Mouse (Mus musculus) olfactory bulb, adult 2 months (tissue): ENCODE data around the gene Asb4. TPM values are rescaled to one million over a fixed set of nuclear protein-coding genes. Genes with fewer than 3 reads are reported as not detected.
"Not testable (repeated sequence)": the region's sequence is repeated elsewhere in the genome, so short reads cannot be mapped to it uniquely, and the experiment has no call there.

ENCODE experiments used
- H3K27ac ChIP-seq: fragments of 200-500 bp; 2 replicates; pipeline ENCODE4 v1.5.1; 2012; ENCODE audit warnings: low read depth, low read length; ENCODE audit not compliant: insufficient read depth
- H3K4me1 ChIP-seq: fragments of 200-500 bp; 2 replicates; pipeline ENCODE4 v1.6.1; 2012; ENCODE audit warnings: low read length; ENCODE audit not compliant: control insufficient read depth, insufficient read depth
- H3K4me3 ChIP-seq: fragments of 200-500 bp; 2 replicates; pipeline ENCODE4 v1.5.1; 2012; ENCODE audit warnings: mild to moderate bottlenecking, low read depth, low read length, moderate library complexity; ENCODE audit not compliant: insufficient read depth
- CTCF ChIP-seq: fragments of 200-500 bp; IDR thresholded peaks from 2 replicates; pipeline ENCODE4 v1.5.1; 2012; ENCODE audit warnings: low read depth, mild to moderate bottlenecking, low read length, moderate library complexity; ENCODE audit not compliant: insufficient read depth
- POLR2A ChIP-seq: fragments of 200-500 bp; IDR thresholded peaks from 2 replicates; pipeline ENCODE4 v1.6.1; 2012; ENCODE audit warnings: mild to moderate bottlenecking, low read depth, low read length, moderate library complexity; ENCODE audit not compliant: insufficient read depth
- WGBS: fragments of 180-500 bp; shearing (Covaris S2); methylation state at CpG from one replicate; pipeline ENCODE4 v1.1.7; 2018; 5-methylcytosine and 5-hydroxymethylcytosine counted together
- polyA plus RNA-seq: library from polyadenylated mRNA; stranded (reverse); fragments of >200 nt; gene quantifications from 2 replicates; pipeline ENCODE4 v1.2.4, GENCODE M21; 2012; ENCODE audit warnings: low replicate concordance; ENCODE audit not compliant: missing spikeins, insufficient read depth, insufficient read length

Gene Asb4
- not detected in 2 replicates for polyA plus RNA-seq

- no peak within 1 kb of the TSS for H3K4me3 ChIP-seq
These were observed at the start of gene Asb4 for GRCm38 (mm10) chr6:5383336-5384177. TSS of gene Asb4 (plus strand) at chr6:5383386.

DNA sequence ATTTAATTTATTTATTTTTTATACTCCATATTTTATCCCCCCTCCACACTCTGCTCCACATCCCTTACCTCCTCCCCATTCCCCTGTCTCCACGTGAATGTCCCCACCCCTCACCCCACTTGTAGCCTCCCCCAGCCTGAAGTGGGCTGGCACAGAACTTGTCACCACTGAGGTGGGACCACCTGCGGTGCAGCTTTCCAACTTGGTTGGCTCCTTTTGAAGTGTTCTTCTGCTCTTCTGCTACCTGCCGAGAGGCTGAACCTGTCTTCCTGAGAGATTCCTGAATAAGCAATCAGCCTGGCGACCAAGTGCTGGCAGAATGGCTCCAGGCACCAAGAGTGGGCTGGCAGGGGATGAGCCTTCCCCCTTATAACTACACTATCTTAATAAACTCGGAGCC lies 49.2 kb upstream of the Asb4 start:
- 67% methylated on average over 5 of the region's 5 CpGs for WGBS
- Histone ChIP-seq H3K4me3 (no peak overlapping the region), H3K4me1 (no peaks in the 10 kb centered on the region), H3K27ac (no peak overlapping the region)
- TF ChIP-seq POLR2A, result no peak
- TF ChIP-seq CTCF, result no peak

More at GRCm38 (mm10) chr6:5383336-5384177, at the start of gene Asb4:
- TF ChIP-seq CTCF, result no peak
- TF ChIP-seq POLR2A, result no peak
- WGBS, result 16% methylated on average over 19 of the region's 19 CpGs
- Histone ChIP-seq H3K4me1 (peaks cover 6% of the 10 kb centered on the region), H3K27ac (no peak within 1 kb of the TSS)

GRCm38 (mm10) chr6:5336016-5336415 lies 47.2 kb upstream of the Asb4 start:
- H3K27ac ChIP-seq, H3K4me3 ChIP-seq, H3K4me1 ChIP-seq: not testable (repeated sequence)

- not testable (repeated sequence) for H3K27ac ChIP-seq, H3K4me1 ChIP-seq, H3K4me3 ChIP-seq
- 90% methylated on average over 4 of the region's 4 CpGs for WGBS
These were observed 44.4 kb upstream of the Asb4 start for GRCm38 (mm10) chr6:5338781-5339180.

DNA sequence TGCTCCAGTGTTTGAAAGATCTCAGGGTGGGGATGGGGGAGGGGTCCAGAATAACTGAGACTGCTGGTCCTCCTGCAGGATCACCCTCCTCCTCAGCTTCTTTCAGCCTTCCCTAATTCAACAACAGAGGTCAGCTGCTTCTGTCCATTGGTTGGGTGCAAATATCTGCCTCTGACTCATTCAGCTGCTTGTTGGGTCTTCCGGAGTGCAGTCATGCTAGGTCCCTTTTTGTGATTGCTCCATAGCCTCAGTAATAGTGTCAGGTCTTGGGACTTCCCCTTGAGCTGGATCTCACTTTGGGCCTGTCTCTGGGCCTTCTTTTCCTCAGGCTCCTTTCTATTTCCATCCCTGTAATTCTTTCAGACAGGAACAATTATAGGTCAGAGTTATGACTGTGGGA lies 43.9 kb upstream of the Asb4 start:
- not testable (repeated sequence) for H3K4me3 ChIP-seq, H3K4me1 ChIP-seq, H3K27ac ChIP-seq
- 100% methylated on average over 1 of the region's 1 CpGs for WGBS

DNA sequence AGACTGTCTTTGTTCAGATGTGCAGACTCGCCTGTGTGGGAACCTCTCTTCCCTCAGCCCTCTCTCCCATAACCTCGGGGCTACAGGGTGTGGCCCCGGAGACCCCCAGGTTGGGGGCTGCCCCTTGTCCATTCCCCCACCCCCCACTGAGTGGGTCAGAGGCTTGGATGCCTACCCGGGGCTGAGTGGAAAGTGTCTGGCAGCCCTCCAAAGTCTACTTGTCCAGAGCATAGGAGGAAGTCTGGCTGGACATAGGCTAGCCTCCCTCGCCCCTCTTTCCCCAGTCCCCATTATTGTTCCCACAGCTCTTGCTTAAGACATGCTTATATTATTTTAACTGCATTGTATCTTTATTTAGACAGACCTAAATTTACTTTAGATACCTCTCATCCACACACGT lies 38.9 kb upstream of the Asb4 start:
- Histone ChIP-seq H3K27ac (no peak overlapping the region), H3K4me1 (no peaks in the 10 kb centered on the region), H3K4me3 (no peak overlapping the region)
- WGBS, result 59% methylated on average over 6 of the region's 6 CpGs
- TF ChIP-seq POLR2A (no peak), CTCF (no peak)

DNA sequence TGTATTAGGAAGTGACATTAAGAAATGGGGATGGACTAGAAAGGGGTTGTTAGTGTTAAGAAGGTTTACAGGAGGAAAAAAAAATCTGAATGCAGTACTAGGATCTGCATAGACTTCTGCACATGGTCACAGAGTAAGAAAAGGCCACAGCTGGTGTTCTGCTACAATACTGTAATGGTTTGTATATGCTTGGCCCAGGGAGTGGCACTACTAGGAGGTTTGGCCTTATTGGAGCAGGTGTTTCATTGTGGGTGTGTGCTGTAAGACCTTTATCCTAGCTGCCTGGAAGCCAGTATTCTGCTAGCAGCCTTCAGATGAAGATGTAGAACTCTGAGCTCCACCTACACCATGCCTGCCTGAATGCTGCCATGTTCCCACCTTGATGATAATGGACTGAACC lies 25.3 kb upstream of the Asb4 start:
- Histone ChIP-seq H3K4me3 (no peak overlapping the region), H3K27ac (no peak overlapping the region), H3K4me1 (no peaks in the 10 kb centered on the region)
- TF ChIP-seq CTCF (no peak), POLR2A (no peak)

GRCm38 (mm10) chr6:5360402-5360801 lies 22.8 kb upstream of the Asb4 start:
- TF ChIP-seq CTCF (no peak), POLR2A (no peak)
- WGBS, result 96% methylated on average over 5 of the region's 5 CpGs
- H3K4me3 ChIP-seq, result no peak overlapping the region
- no peak overlapping the region for H3K27ac ChIP-seq
- no peaks in the 10 kb centered on the region for H3K4me1 ChIP-seq

- TF ChIP-seq POLR2A (no peak), CTCF (no peak)
- Histone ChIP-seq H3K27ac (no peak overlapping the region), H3K4me3 (no peak overlapping the region), H3K4me1 (no peaks in the 10 kb centered on the region)
- 85% methylated on average over 6 of the region's 6 CpGs for WGBS
These were observed 21.2 kb upstream of the Asb4 start for GRCm38 (mm10) chr6:5361987-5362386.

- 92% methylated on average over 5 of the region's 5 CpGs for WGBS
- TF ChIP-seq POLR2A (no peak), CTCF (no peak)
- H3K27ac ChIP-seq, result no peak overlapping the region
- H3K4me3 ChIP-seq, result no peak overlapping the region
- no peaks in the 10 kb centered on the region for H3K4me1 ChIP-seq
These were observed 17.3 kb upstream of the Asb4 start for GRCm38 (mm10) chr6:5365845-5366244.
